In the genomic region with DNA sequence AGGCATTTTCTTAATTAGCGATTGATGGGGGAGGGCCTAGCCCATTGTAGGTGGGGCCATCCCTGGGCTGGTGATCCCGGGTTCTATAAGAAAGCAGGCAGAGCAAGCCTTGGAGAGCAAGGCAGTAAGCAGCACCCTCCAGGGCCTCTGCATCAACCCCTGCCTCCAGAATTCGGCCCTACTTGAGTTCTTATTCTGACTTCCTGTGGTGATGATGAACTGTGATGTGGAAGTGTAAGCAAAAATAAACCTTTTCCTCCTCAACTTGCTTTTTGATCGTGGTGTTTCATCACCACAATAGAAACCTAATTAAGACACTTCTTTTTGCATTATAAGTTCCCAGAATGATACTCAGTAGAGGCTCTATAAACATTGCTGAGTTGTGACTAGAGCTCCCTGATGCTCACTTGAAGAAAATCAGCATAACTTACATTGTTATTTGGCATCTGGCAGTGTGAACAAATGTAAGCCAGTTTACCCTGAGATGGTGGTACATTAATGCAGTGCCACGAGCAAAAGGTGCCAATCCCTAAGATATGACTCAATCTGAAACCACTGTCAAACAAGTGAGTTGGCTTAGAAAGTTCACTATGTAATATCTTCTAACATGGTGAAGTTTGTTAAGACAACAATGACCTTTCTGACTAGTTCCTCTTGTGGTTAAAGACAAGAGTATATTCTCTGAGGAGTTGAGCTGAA, we compare ENCODE assay signal across 12 mouse cellular contexts.
DNase-seq lines count a peak whose midpoint lies in the region; ATAC-seq lines count a peak whose summit lies in the region.
"Had no signal": no experiment of that assay in that cellular context is flagged by ENCODE, and none has a peak within 500 bp of the region (broad histone marks: within the 10 kb centered on the region; RNA-seq: fewer than 3 reads in every experiment).

No protein-coding gene starts in this region.

- 76% methylated on average over 5 of the region's 5 CpGs for WGBS in kidney, embryonic 15.5 days
- WGBS in forebrain, embryonic 14.5 days: 66% methylated on average over 5 of the region's 5 CpGs

- no peaks in the 10 kb centered on the region for H3K9me3 ChIP-seq in kidney, embryonic 15.5 days (replicated peaks)
- H3K9me3 ChIP-seq in forebrain, embryonic 14.5 days (replicated peaks; ENCODE audit: control insufficient read depth, low read length): no peaks in the 10 kb centered on the region
- H3K9me3 ChIP-seq: embryonic facial prominence, embryonic 13.5 days; heart, embryonic 12.5 days had no signal

- H3K27me3 ChIP-seq in kidney, embryonic 15.5 days: no peaks in the 10 kb centered on the region
- no peaks in the 10 kb centered on the region for H3K27me3 ChIP-seq in forebrain, embryonic 14.5 days (replicated peaks; ENCODE audit: control insufficient read depth, insufficient read depth, low read length)
- H3K27me3 ChIP-seq: embryonic facial prominence, embryonic 13.5 days; heart, embryonic 12.5 days had no signal

- H3K4me1 ChIP-seq in kidney, embryonic 15.5 days: 0 out of 2 replicates have a peak, but pooled peaks cover 3% of the 10 kb centered on the region
- H3K4me1 ChIP-seq in forebrain, embryonic 14.5 days (ENCODE audit: control insufficient read depth, insufficient read depth, low read length): no peaks in the 10 kb centered on the region
- H3K4me1 ChIP-seq: heart, embryonic 12.5 days had no signal

- H3K4me3 ChIP-seq in kidney, embryonic 15.5 days (replicated peaks): no peak overlapping the region
- no peak overlapping the region for H3K4me3 ChIP-seq in forebrain, embryonic 14.5 days (ENCODE audit: low read depth, low read length)
- H3K4me3 ChIP-seq: embryonic facial prominence, embryonic 13.5 days; heart, embryonic 12.5 days had no signal

- H3K4me2 ChIP-seq in kidney, embryonic 15.5 days: no peak overlapping the region
- no peak overlapping the region for H3K4me2 ChIP-seq in forebrain, embryonic 14.5 days (ENCODE audit: low read length)
- H3K4me2 ChIP-seq: embryonic facial prominence, embryonic 13.5 days; heart, embryonic 12.5 days; hindbrain, embryonic 14.5 days had no signal

- H3K27ac ChIP-seq in kidney, embryonic 15.5 days: peak overlapping the region; percentile 48; the same call in 1 of the 2 replicates
- no peak overlapping the region for H3K27ac ChIP-seq in forebrain, embryonic 14.5 days (ENCODE audit: low read depth, low read length)
- H3K27ac ChIP-seq: hindbrain, embryonic 14.5 days had no signal

- no peaks in the 10 kb centered on the region for H3K36me3 ChIP-seq in kidney, embryonic 15.5 days
- H3K36me3 ChIP-seq in forebrain, embryonic 14.5 days (ENCODE audit: control insufficient read depth, insufficient read depth, low read length): no peaks in the 10 kb centered on the region
- H3K36me3 ChIP-seq: embryonic facial prominence, embryonic 13.5 days had no signal

- no peak for DNase-seq in kidney, adult 9 months
- peak; percentile 75 for DNase-seq in 416B (ENCODE audit: low read depth)
- peak; percentile 71 for DNase-seq in naive thymus-derived CD4-positive, alpha-beta T cell, adult 2 months (ENCODE audit: low read depth)
- DNase-seq in forebrain, embryonic 14.5 days (ENCODE audit: low spot score): no peak
- DNase-seq in layer of hippocampus, postnatal 10 days (ENCODE audit: low spot score in 2 of 2): no peak
- no peak for DNase-seq in liver
- DNase-seq: cerebellum, adult 18-20 months had no signal

- no peak overlapping the region for H3K9ac ChIP-seq in kidney, embryonic 15.5 days
- no peak overlapping the region for H3K9ac ChIP-seq in forebrain, embryonic 14.5 days (ENCODE audit: low read length)
- H3K9ac ChIP-seq: embryonic facial prominence, embryonic 13.5 days; heart, embryonic 12.5 days; hindbrain, embryonic 14.5 days had no signal

- no peak for ATAC-seq in kidney, embryonic 15.5 days (replicated peaks; ENCODE audit: low FRiP score)
- peak; percentile 45 for ATAC-seq in common myeloid progenitor, adult 5-6 weeks (replicated peaks; ENCODE audit: low read depth, poor library complexity, severe bottlenecking)
- ATAC-seq in forebrain, embryonic 14.5 days: no peak

Comparison
In these comparisons a context has a peak if more than half of its experiments do, and no peak if none do; other contexts are left out.
1. DNase-seq: peak in 416B (single experiment) and naive thymus-derived CD4-positive, alpha-beta T cell, adult 2 months (single experiment); none in kidney, adult 9 months (single experiment), forebrain, embryonic 14.5 days (single experiment), layer of hippocampus, postnatal 10 days (0 of 2) and liver (single experiment).